Mouse (Mus musculus) CD4-positive, CD25-positive, alpha-beta regulatory T cell, adult 4 months (primary cell): Measurements from ENCODE around the gene Gpr27. TPM values are rescaled to one million over a fixed set of nuclear protein-coding genes. Genes with fewer than 3 reads are reported as not detected.

Source experiments
- ATAC-seq: one replicate; pipeline ENCODE4 v1.8.0; 2017
- polyA plus RNA-seq, 2 experiments: library from polyadenylated mRNA; unstranded; fragments of 100-300 nt; shearing (Covaris generic); gene quantifications; one replicate each; pipeline ENCODE4 v1.2.1; 2017

The Gpr27 gene
- polyA plus RNA-seq, 2 experiments from 2014 or later = not detected

- no peak for ATAC-seq
Measured at GRCm38 (mm10) chr6:99677325-99677724, 15.2 kb upstream of the Gpr27 start.

- no peak for ATAC-seq
Measured at GRCm38 (mm10) chr6:99678108-99678507, 14.4 kb upstream of the Gpr27 start.

GRCm38 (mm10) chr6:99683974-99684373 lies 8.5 kb upstream of the Gpr27 start:
- no peak for ATAC-seq

- peak; percentile 97 for ATAC-seq
Measured at GRCm38 (mm10) chr6:99684899-99685298, 7.6 kb upstream of the Gpr27 start.

- ATAC-seq = no peak
Measured at GRCm38 (mm10) chr6:99688513-99688912, 4.0 kb upstream of the Gpr27 start.

- no peak for ATAC-seq
Measured at GRCm38 (mm10) chr6:99691666-99692205, 743 bp upstream of the Gpr27 start.

- no peak for ATAC-seq
Measured at GRCm38 (mm10) chr6:99692916-99693841, 700 bp downstream of the Gpr27 start.

- no peak for ATAC-seq
Measured at GRCm38 (mm10) chr6:99700484-99700883, 8.0 kb downstream of the Gpr27 start.

- no peak for ATAC-seq
Measured at GRCm38 (mm10) chr6:99711576-99712101, 19.2 kb downstream of the Gpr27 start.

GRCm38 (mm10) chr6:99713256-99713655 lies 20.8 kb downstream of the Gpr27 start:
- ATAC-seq = no peak

GRCm38 (mm10) chr6:99715191-99715590 lies 22.7 kb downstream of the Gpr27 start:
- no peak for ATAC-seq

- no peak for ATAC-seq
Measured at GRCm38 (mm10) chr6:99715913-99716312, 23.4 kb downstream of the Gpr27 start.

- ATAC-seq = no peak
Measured at GRCm38 (mm10) chr6:99721032-99721431, 28.6 kb downstream of the Gpr27 start.

GRCm38 (mm10) chr6:99722390-99722789 lies 29.9 kb downstream of the Gpr27 start:
- ATAC-seq = no peak

- no peak for ATAC-seq
Measured at GRCm38 (mm10) chr6:99725971-99726561, 33.6 kb downstream of the Gpr27 start, which contains the start of gene Prok2. Gene Prok2, minus strand, starts transcription at chr6:99726392.

GRCm38 (mm10) chr6:99726576-99727303 lies 34.3 kb downstream of the Gpr27 start:
- ATAC-seq = no peak

GRCm38 (mm10) chr6:99729853-99730252 lies 37.4 kb downstream of the Gpr27 start:
- ATAC-seq = no peak

GRCm38 (mm10) chr6:99731926-99732325 lies 39.4 kb downstream of the Gpr27 start:
- ATAC-seq = no peak

GRCm38 (mm10) chr6:99732673-99733072 lies 40.2 kb downstream of the Gpr27 start:
- ATAC-seq = no peak

- no peak for ATAC-seq
Measured at GRCm38 (mm10) chr6:99734666-99735065, 42.2 kb downstream of the Gpr27 start.

GRCm38 (mm10) chr6:99742866-99743265 lies 50.4 kb downstream of the Gpr27 start:
- ATAC-seq = no peak
